11 mouse cellular contexts compared by ENCODE assay signal in genomic region chr4:109973991-109974654, GRCm38 (mm10). TPM values are rescaled to one million over a fixed set of nuclear protein-coding genes. Genes with fewer than 3 reads are reported as not detected.
DNase-seq lines count a peak whose midpoint lies in the region; ATAC-seq lines count a peak whose summit lies in the region.
"Had no signal": no experiment of that assay in that cellular context is flagged by ENCODE, and none has a peak within 500 bp of the region (broad histone marks: within the 10 kb centered on the region; RNA-seq: fewer than 3 reads in every experiment).

No protein-coding gene starts in this region.

- H3K9ac ChIP-seq in embryonic facial prominence, embryonic 12.5 days = no peak overlapping the region
- no peak overlapping the region for H3K9ac ChIP-seq in hindbrain, embryonic 13.5 days

- H3K9me3 ChIP-seq in embryonic facial prominence, embryonic 12.5 days = no peaks in the 10 kb centered on the region
- H3K9me3 ChIP-seq in hindbrain, embryonic 13.5 days = no peaks in the 10 kb centered on the region; the same call in 1 of the 2 replicates

- H3K4me2 ChIP-seq in embryonic facial prominence, embryonic 12.5 days (replicated peaks) = peak overlapping the region; percentile 32
- H3K4me2 ChIP-seq in hindbrain, embryonic 13.5 days = peak overlapping the region; percentile 25; the same call in 1 of the 2 replicates

- H3K4me3 ChIP-seq in embryonic facial prominence, embryonic 12.5 days = 0 out of 2 replicates have a peak overlapping the region, but pooled peaks have one; percentile 9
- H3K4me3 ChIP-seq in hindbrain, embryonic 13.5 days = no peak overlapping the region

- peaks cover 15% of the 10 kb centered on the region for H3K4me1 ChIP-seq in embryonic facial prominence, embryonic 12.5 days
- peaks cover 26% of the 10 kb centered on the region for H3K4me1 ChIP-seq in hindbrain, embryonic 13.5 days (replicated peaks)

- H3K27me3 ChIP-seq in embryonic facial prominence, embryonic 12.5 days = peaks cover 80% of the 10 kb centered on the region
- H3K27me3 ChIP-seq in hindbrain, embryonic 13.5 days = peaks cover 100% of the 10 kb centered on the region

- no peak overlapping the region for H3K27ac ChIP-seq in embryonic facial prominence, embryonic 12.5 days
- H3K27ac ChIP-seq in hindbrain, embryonic 13.5 days = no peak overlapping the region

- WGBS in embryonic facial prominence, embryonic 12.5 days = 2% methylated on average over 20 of the region's 20 CpGs
- WGBS in hindbrain, embryonic 13.5 days = 2% methylated on average over 20 of the region's 20 CpGs

- ATAC-seq in embryonic facial prominence, embryonic 12.5 days (ENCODE audit: insufficient number of reproducible peaks, insufficient read depth, low FRiP score, low TSS enrichment) = no peak
- ATAC-seq in hindbrain, embryonic 13.5 days (ENCODE audit: low FRiP score) = no peak
- no peak for ATAC-seq in monocyte, adult 5-6 weeks (replicated peaks; ENCODE audit: insufficient number of reproducible peaks, low FRiP score, low TSS enrichment, poor library complexity, severe bottlenecking)

- peak; percentile 10 for DNase-seq in embryo, embryonic 10 days (ENCODE audit: low spot score)
- no peak for DNase-seq in embryo, embryonic 9.5 days (ENCODE audit: extremely low spot score)
- DNase-seq in kidney, postnatal 4 days = peak; percentile 9 to 20
- no peak for DNase-seq in kidney, adult 11 months
- no peak for DNase-seq in gastrocnemius, postnatal 4 days (ENCODE audit: low spot score in 2 of 2)
- DNase-seq: kidney, adult 9 months; spleen, adult 18-20 months; thymus, adult 2 months had no signal

- no peaks in the 10 kb centered on the region for H3K36me3 ChIP-seq in embryonic facial prominence, embryonic 12.5 days
- no peaks in the 10 kb centered on the region for H3K36me3 ChIP-seq in hindbrain, embryonic 13.5 days

RNA-seq across cellular contexts. Expression of gene Dmrta2, which starts 3.7 kb away (rescaled TPM):
- polyA plus RNA-seq in embryonic facial prominence, embryonic 12.5 days (2016; fragmentation: Nextera tagmentation; extraction: Ambion mirVana) = 1.2 and 1.4 TPM in 2 replicates
- polyA plus RNA-seq in hindbrain, embryonic 13.5 days (2015; fragmentation: Nextera tagmentation; extraction: Ambion mirVana) = 0.06 and 0.13 TPM in 2 replicates
- total RNA-seq in monocyte, adult 5-6 weeks (2017) = 0.19 to 0.21 TPM in 2 of 3 replicates, not detected in the other
- total RNA-seq in gastrocnemius, postnatal 4 days (2021) = under 1 TPM; 0.44 to 0.75 TPM

Comparison
In these comparisons a context has a peak if more than half of its experiments do, and no peak if none do; other contexts are left out.
1. DNase-seq: peak in embryo, embryonic 10 days (single experiment) and kidney, postnatal 4 days (2 of 2); none in embryo, embryonic 9.5 days (single experiment), kidney, adult 11 months (single experiment) and gastrocnemius, postnatal 4 days (0 of 2).